Mouse (Mus musculus): ENCODE measurements around the gene Mxi1. TPM values are rescaled to one million over a fixed set of nuclear protein-coding genes. Genes with fewer than 3 reads are reported as not detected.

Mxi1 gene
- polyA plus RNA-seq, 2 experiments: 25.8 to 40.1 TPM

DNA sequence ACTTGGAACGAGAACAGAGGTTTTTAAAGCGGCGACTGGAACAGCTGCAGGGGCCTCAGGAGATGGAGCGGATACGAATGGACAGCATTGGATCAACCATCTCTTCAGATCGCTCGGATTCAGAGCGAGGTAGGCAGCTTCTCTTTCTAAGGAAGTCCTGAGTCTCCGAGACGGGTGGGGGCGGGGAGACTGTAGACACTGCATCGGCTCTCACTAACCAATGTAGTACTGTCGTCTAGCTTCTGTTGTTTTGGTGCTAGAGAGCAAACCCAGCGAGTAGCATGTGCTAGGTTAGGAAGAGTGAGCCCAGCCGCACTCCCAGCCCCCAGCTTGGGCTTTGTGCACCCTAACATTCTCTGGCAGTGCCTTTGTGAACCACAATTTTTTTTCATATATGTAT lies 59.9 kb downstream of the Mxi1 start:
- H3K4me1 ChIP-seq (ENCODE audit: control insufficient read depth, insufficient read depth, low read length): peaks cover 35% of the 10 kb centered on the region
- no peaks in the 10 kb centered on the region for H3K9me3 ChIP-seq (ENCODE audit: control insufficient read depth, low read length)
- no peak overlapping the region for H3K4me2 ChIP-seq (replicated peaks; ENCODE audit: low read depth, low read length, severe bottlenecking)
- no peak overlapping the region for H3K4me3 ChIP-seq (replicated peaks; ENCODE audit: low read length)
- DNase-seq (ENCODE audit: low spot score) (no peak), ATAC-seq (ENCODE audit: low FRiP score, low read depth) (no peak)
- peaks cover 24% of the 10 kb centered on the region for H3K36me3 ChIP-seq (ENCODE audit: control insufficient read depth, insufficient read depth, low read length)
- no peak overlapping the region for H3K9ac ChIP-seq (ENCODE audit: low read depth, low read length, severe bottlenecking)
- TF ChIP-seq POLR2A (IDR thresholded peaks at IDR 0.05; ENCODE audit: borderline replicate concordance, extremely low read depth, insufficient read depth, insufficient read length): no peak
- no peak overlapping the region for H3K27ac ChIP-seq (replicated peaks; ENCODE audit: low read depth, low read length)
- H3K27me3 ChIP-seq (ENCODE audit: control insufficient read depth, insufficient read depth, low read length): no peaks in the 10 kb centered on the region
- 79% methylated on average over 15 of the region's 15 CpGs for WGBS

GRCm38 (mm10) chr19:53371666-53372065 lies 61.3 kb downstream of the Mxi1 start, which contains the start of gene Gm10197:
Gene Gm10197, minus strand, starts transcription at chr19:53371766.
- no peak within 1 kb of the TSS for H3K9ac ChIP-seq (ENCODE audit: low read depth, low read length, severe bottlenecking)
- no peak within 1 kb of the TSS for H3K4me3 ChIP-seq (replicated peaks; ENCODE audit: low read length)
- H3K4me2 ChIP-seq (replicated peaks; ENCODE audit: low read depth, low read length, severe bottlenecking): no peak within 1 kb of the TSS
- peaks cover 24% of the 10 kb centered on the region for H3K4me1 ChIP-seq (ENCODE audit: control insufficient read depth, insufficient read depth, low read length)
- DNase-seq (ENCODE audit: low spot score): no peak
- H3K9me3 ChIP-seq (ENCODE audit: control insufficient read depth, low read length): no peaks in the 10 kb centered on the region
- no peak for TF ChIP-seq POLR2A (IDR thresholded peaks at IDR 0.05; ENCODE audit: borderline replicate concordance, extremely low read depth, insufficient read depth, insufficient read length)
- no peaks in the 10 kb centered on the region for H3K27me3 ChIP-seq (ENCODE audit: control insufficient read depth, insufficient read depth, low read length)
- H3K36me3 ChIP-seq (ENCODE audit: control insufficient read depth, insufficient read depth, low read length): peaks cover 38% of the 10 kb centered on the region
- ATAC-seq (ENCODE audit: low FRiP score, low read depth): no peak
- no peak within 1 kb of the TSS for H3K27ac ChIP-seq (replicated peaks; ENCODE audit: low read depth, low read length)
- 76% methylated on average over 13 of the region's 13 CpGs for WGBS

DNA sequence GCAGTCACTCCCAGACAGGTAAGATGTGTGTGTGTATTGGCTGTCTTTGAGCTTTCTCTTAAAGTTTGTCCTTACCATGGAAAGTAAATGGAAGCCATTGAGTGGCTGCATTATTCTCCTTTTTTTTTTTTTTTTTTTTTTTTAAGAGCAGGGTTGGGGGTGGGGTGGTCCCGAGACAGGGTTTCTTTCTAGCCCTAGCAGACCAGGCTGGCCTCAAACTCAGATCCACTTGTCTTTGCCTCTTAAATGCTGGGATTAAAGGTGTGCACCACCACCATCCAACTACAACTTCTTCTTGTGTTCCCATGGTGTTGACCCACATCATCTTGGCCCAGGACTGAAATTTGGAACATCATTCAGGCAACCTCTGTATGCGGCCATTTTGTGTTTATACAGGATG lies 63.3 kb downstream of the Mxi1 start:
- Histone ChIP-seq H3K27me3 (ENCODE audit: control insufficient read depth, insufficient read depth, low read length) (no peaks in the 10 kb centered on the region), H3K27ac (replicated peaks; ENCODE audit: low read depth, low read length) (no peak overlapping the region), H3K36me3 (ENCODE audit: control insufficient read depth, insufficient read depth, low read length) (peaks cover 45% of the 10 kb centered on the region), H3K9ac (ENCODE audit: low read depth, low read length, severe bottlenecking) (no peak overlapping the region), H3K4me1 (ENCODE audit: control insufficient read depth, insufficient read depth, low read length) (peaks cover 17% of the 10 kb centered on the region), H3K4me3 (replicated peaks; ENCODE audit: low read length) (no peak overlapping the region), H3K4me2 (replicated peaks; ENCODE audit: low read depth, low read length, severe bottlenecking) (no peak overlapping the region), H3K9me3 (ENCODE audit: control insufficient read depth, low read length) (no peaks in the 10 kb centered on the region)
- 81% methylated on average over 2 of the region's 2 CpGs for WGBS
- DNase-seq (ENCODE audit: low spot score): no peak
- ATAC-seq (ENCODE audit: low FRiP score, low read depth): no peak
- no peak for TF ChIP-seq POLR2A (IDR thresholded peaks at IDR 0.05; ENCODE audit: borderline replicate concordance, extremely low read depth, insufficient read depth, insufficient read length)

DNA sequence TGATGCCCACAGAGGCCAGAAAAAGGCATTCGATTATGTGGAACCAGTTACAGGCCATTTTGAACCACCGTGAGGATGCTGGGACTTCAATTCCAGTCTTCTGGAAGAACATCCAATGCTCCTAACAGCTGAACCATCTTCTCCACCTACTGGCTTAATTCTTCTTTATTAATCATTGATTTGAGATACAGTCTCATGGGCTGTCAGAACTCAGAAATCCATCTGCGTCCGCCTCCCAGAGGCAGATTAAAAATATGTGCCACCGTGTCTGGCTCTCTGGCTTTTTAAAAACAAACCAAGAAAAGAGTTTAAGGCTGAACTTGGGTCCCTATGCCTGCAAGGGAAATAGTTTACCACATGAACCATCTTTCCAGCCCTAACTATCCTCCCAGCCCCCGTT lies 65.0 kb downstream of the Mxi1 start:
- H3K9me3 ChIP-seq (ENCODE audit: control insufficient read depth, low read length): no peaks in the 10 kb centered on the region
- no peak overlapping the region for H3K4me2 ChIP-seq (replicated peaks; ENCODE audit: low read depth, low read length, severe bottlenecking)
- 89% methylated on average over 6 of the region's 6 CpGs for WGBS
- no peak overlapping the region for H3K27ac ChIP-seq (replicated peaks; ENCODE audit: low read depth, low read length)
- peaks cover 4% of the 10 kb centered on the region; the same call in 1 of the 2 replicates for H3K4me1 ChIP-seq (ENCODE audit: control insufficient read depth, insufficient read depth, low read length)
- peaks cover 59% of the 10 kb centered on the region for H3K36me3 ChIP-seq (ENCODE audit: control insufficient read depth, insufficient read depth, low read length)
- DNase-seq (ENCODE audit: low spot score) (no peak), ATAC-seq (ENCODE audit: low FRiP score, low read depth) (no peak)
- H3K4me3 ChIP-seq (replicated peaks; ENCODE audit: low read length): no peak overlapping the region
- TF ChIP-seq POLR2A (IDR thresholded peaks at IDR 0.05; ENCODE audit: borderline replicate concordance, extremely low read depth, insufficient read depth, insufficient read length): no peak
- no peak overlapping the region for H3K9ac ChIP-seq (ENCODE audit: low read depth, low read length, severe bottlenecking)
- no peaks in the 10 kb centered on the region for H3K27me3 ChIP-seq (ENCODE audit: control insufficient read depth, insufficient read depth, low read length)

- WGBS: 91% methylated on average over 9 of the region's 9 CpGs
- no peak overlapping the region for H3K9ac ChIP-seq (ENCODE audit: low read depth, low read length, severe bottlenecking)
- H3K36me3 ChIP-seq (ENCODE audit: control insufficient read depth, insufficient read depth, low read length): peaks cover 64% of the 10 kb centered on the region
- no peak overlapping the region for H3K4me2 ChIP-seq (replicated peaks; ENCODE audit: low read depth, low read length, severe bottlenecking)
- H3K9me3 ChIP-seq (ENCODE audit: control insufficient read depth, low read length): no peaks in the 10 kb centered on the region
- H3K27ac ChIP-seq (replicated peaks; ENCODE audit: low read depth, low read length): no peak overlapping the region
- no peak for TF ChIP-seq POLR2A (IDR thresholded peaks at IDR 0.05; ENCODE audit: borderline replicate concordance, extremely low read depth, insufficient read depth, insufficient read length)
- peaks cover 4% of the 10 kb centered on the region; the same call in 1 of the 2 replicates for H3K4me1 ChIP-seq (ENCODE audit: control insufficient read depth, insufficient read depth, low read length)
- DNase-seq (ENCODE audit: low spot score): no peak
- no peak overlapping the region for H3K4me3 ChIP-seq (replicated peaks; ENCODE audit: low read length)
- ATAC-seq (ENCODE audit: low FRiP score, low read depth): no peak
- H3K27me3 ChIP-seq (ENCODE audit: control insufficient read depth, insufficient read depth, low read length): no peaks in the 10 kb centered on the region
Measured at GRCm38 (mm10) chr19:53375816-53376215, 65.5 kb downstream of the Mxi1 start.

- TF ChIP-seq POLR2A (IDR thresholded peaks at IDR 0.05; ENCODE audit: borderline replicate concordance, extremely low read depth, insufficient read depth, insufficient read length): no peak
- DNase-seq (ENCODE audit: low spot score): no peak
- WGBS: 85% methylated on average over 8 of the region's 8 CpGs
Measured at GRCm38 (mm10) chr19:53377652-53378051, 67.3 kb downstream of the Mxi1 start.

More at GRCm38 (mm10) chr19:53377652-53378051, 67.3 kb downstream of the Mxi1 start:
- H3K4me1 ChIP-seq (ENCODE audit: control insufficient read depth, insufficient read depth, low read length): no peaks in the 10 kb centered on the region
- no peaks in the 10 kb centered on the region for H3K27me3 ChIP-seq (ENCODE audit: control insufficient read depth, insufficient read depth, low read length)
- no peak overlapping the region for H3K4me3 ChIP-seq (replicated peaks; ENCODE audit: low read length)
- no peak overlapping the region for H3K4me2 ChIP-seq (replicated peaks; ENCODE audit: low read depth, low read length, severe bottlenecking)
- H3K9me3 ChIP-seq (ENCODE audit: control insufficient read depth, low read length): no peaks in the 10 kb centered on the region
- no peak overlapping the region for H3K27ac ChIP-seq (replicated peaks; ENCODE audit: low read depth, low read length)
- peaks cover 73% of the 10 kb centered on the region for H3K36me3 ChIP-seq (ENCODE audit: control insufficient read depth, insufficient read depth, low read length)
- no peak for ATAC-seq (ENCODE audit: low FRiP score, low read depth)
- no peak overlapping the region for H3K9ac ChIP-seq (ENCODE audit: low read depth, low read length, severe bottlenecking)
